ENCODE assay signal across 17 mouse cellular contexts in genomic region chr17:57259742-57260141, GRCm38 (mm10). TPM values are rescaled to one million over a fixed set of nuclear protein-coding genes. Genes with fewer than 3 reads are reported as not detected.
DNase-seq lines count a peak whose midpoint lies in the region; ATAC-seq lines count a peak whose summit lies in the region.
"Had no signal": no experiment of that assay in that cellular context is flagged by ENCODE, and none has a peak within 500 bp of the region (broad histone marks: within the 10 kb centered on the region; RNA-seq: fewer than 3 reads in every experiment).

No protein-coding gene starts in this region.

- H3K4me3 ChIP-seq in heart, embryonic 11.5 days (ENCODE audit: low read depth, low read length) = no peak overlapping the region
- no peak overlapping the region for H3K4me3 ChIP-seq in midbrain, embryonic 11.5 days (ENCODE audit: low read depth, low read length)
- H3K4me3 ChIP-seq in midbrain, embryonic 15.5 days = no peak overlapping the region
- H3K4me3 ChIP-seq: embryonic facial prominence, embryonic 13.5 days; forebrain, embryonic 10.5 days; hindbrain, embryonic 12.5 days; intestine, embryonic 15.5 days; lung, embryonic 15.5 days had no signal

- no peaks in the 10 kb centered on the region for H3K9me3 ChIP-seq in heart, embryonic 11.5 days (replicated peaks; ENCODE audit: control insufficient read depth, low read length)
- no peaks in the 10 kb centered on the region for H3K9me3 ChIP-seq in midbrain, embryonic 11.5 days (ENCODE audit: control insufficient read depth, low read length)
- no peaks in the 10 kb centered on the region for H3K9me3 ChIP-seq in midbrain, embryonic 15.5 days
- H3K9me3 ChIP-seq: embryonic facial prominence, embryonic 13.5 days; forebrain, embryonic 10.5 days; hindbrain, embryonic 12.5 days; intestine, embryonic 15.5 days; lung, embryonic 15.5 days had no signal

- no peak overlapping the region for H3K27ac ChIP-seq in heart, embryonic 11.5 days (ENCODE audit: low read depth, low read length)
- no peak overlapping the region for H3K27ac ChIP-seq in midbrain, embryonic 11.5 days (ENCODE audit: low read depth, low read length)
- no peak overlapping the region for H3K27ac ChIP-seq in midbrain, embryonic 15.5 days
- H3K27ac ChIP-seq: embryonic facial prominence, embryonic 13.5 days; forebrain, embryonic 10.5 days; hindbrain, embryonic 12.5 days; intestine, embryonic 15.5 days; lung, embryonic 15.5 days had no signal

- peak; percentile 99 for DNase-seq in heart, adult 11 months
- DNase-seq in midbrain, embryonic 11.5 days (ENCODE audit: low spot score, missing footprints) = peak; percentile 6
- DNase-seq in gastrocnemius, adult 8-10 months (ENCODE audit: low spot score in 2 of 2) = peak; percentile 65 to 80
- DNase-seq in heart, postnatal 36 days = peak; percentile 61 to 76
- DNase-seq in neural tube, embryonic 10.5 days (ENCODE audit: extremely low spot score, low spot score) = no peak
- DNase-seq: kidney, postnatal 14 days; right cerebral cortex, postnatal 4 days; thymus, postnatal 25 days had no signal

- peaks cover 40% of the 10 kb centered on the region for H3K36me3 ChIP-seq in heart, embryonic 11.5 days (ENCODE audit: control insufficient read depth, insufficient read depth, low read length)
- H3K36me3 ChIP-seq in midbrain, embryonic 11.5 days (ENCODE audit: control insufficient read depth, insufficient read depth, low read length) = peaks cover 11% of the 10 kb centered on the region; the same call in 1 of the 2 replicates
- H3K36me3 ChIP-seq in midbrain, embryonic 15.5 days (replicated peaks) = no peaks in the 10 kb centered on the region

- H3K4me1 ChIP-seq in heart, embryonic 11.5 days (ENCODE audit: control insufficient read depth, insufficient read depth, low read length) = no peaks in the 10 kb centered on the region
- no peaks in the 10 kb centered on the region for H3K4me1 ChIP-seq in midbrain, embryonic 11.5 days (ENCODE audit: control insufficient read depth, insufficient read depth, low read length)
- H3K4me1 ChIP-seq in midbrain, embryonic 15.5 days = no peaks in the 10 kb centered on the region
- H3K4me1 ChIP-seq: hindbrain, embryonic 12.5 days; lung, embryonic 15.5 days had no signal

- intact Hi-C loops in heart, postnatal 36 days (cut with DNase I) = loop anchor here (10.0 kb wide), 2 partner anchors 265 to 795 kb away; partner anchors contain the start of genes Alkbh7 and Clpp

- H3K9ac ChIP-seq in heart, embryonic 11.5 days (ENCODE audit: low read depth, low read length) = no peak overlapping the region
- no peak overlapping the region for H3K9ac ChIP-seq in midbrain, embryonic 11.5 days (ENCODE audit: low read length)
- no peak overlapping the region for H3K9ac ChIP-seq in midbrain, embryonic 15.5 days
- H3K9ac ChIP-seq: embryonic facial prominence, embryonic 13.5 days; hindbrain, embryonic 12.5 days; intestine, embryonic 15.5 days; lung, embryonic 15.5 days had no signal

- no peak overlapping the region for H3K4me2 ChIP-seq in heart, embryonic 11.5 days
- no peak overlapping the region for H3K4me2 ChIP-seq in midbrain, embryonic 11.5 days
- H3K4me2 ChIP-seq in midbrain, embryonic 15.5 days = no peak overlapping the region
- H3K4me2 ChIP-seq: embryonic facial prominence, embryonic 13.5 days; hindbrain, embryonic 12.5 days; intestine, embryonic 15.5 days; lung, embryonic 15.5 days had no signal

- 82% methylated on average over 8 of the region's 8 CpGs for WGBS in heart, embryonic 11.5 days (ENCODE audit: insufficient replicate concordance)
- WGBS in midbrain, embryonic 11.5 days = 96% methylated on average over 8 of the region's 8 CpGs
- 92% methylated on average over 8 of the region's 8 CpGs for WGBS in midbrain, embryonic 15.5 days

- H3K27me3 ChIP-seq in heart, embryonic 11.5 days (ENCODE audit: control insufficient read depth, insufficient read depth, low read length) = no peaks in the 10 kb centered on the region
- no peaks in the 10 kb centered on the region for H3K27me3 ChIP-seq in midbrain, embryonic 11.5 days (ENCODE audit: control insufficient read depth, insufficient read depth, low read length)
- H3K27me3 ChIP-seq in midbrain, embryonic 15.5 days (replicated peaks) = no peaks in the 10 kb centered on the region
- H3K27me3 ChIP-seq: embryonic facial prominence, embryonic 13.5 days; hindbrain, embryonic 12.5 days; intestine, embryonic 15.5 days; lung, embryonic 15.5 days; Patski had no signal

- no peak for ATAC-seq in heart, embryonic 11.5 days (replicated peaks; ENCODE audit: insufficient number of reproducible peaks, low FRiP score, low TSS enrichment)
- ATAC-seq in midbrain, embryonic 11.5 days (ENCODE audit: low FRiP score) = no peak
- no peak for ATAC-seq in midbrain, embryonic 15.5 days (replicated peaks)
- ATAC-seq in megakaryocyte progenitor cell, adult 5-6 weeks (replicated peaks; ENCODE audit: poor library complexity) = no peak
- ATAC-seq: intestine, embryonic 15.5 days; Patski had no signal

RNA-seq across cellular contexts. Expression of gene Trip10, which starts 10.5 kb away (rescaled TPM):
- 35.1 and 36.9 TPM in 2 replicates for polyA plus RNA-seq in heart, embryonic 11.5 days (2014; fragmentation: Nextera tagmentation; extraction: Ambion mirVana)
- polyA plus RNA-seq in midbrain, embryonic 11.5 days (2014; fragmentation: Nextera tagmentation; extraction: Ambion mirVana) = 21.2 and 23.6 TPM in 2 replicates
- 9.6 and 10.5 TPM in 2 replicates for polyA plus RNA-seq in midbrain, embryonic 15.5 days (2015; fragmentation: Nextera tagmentation; extraction: Ambion mirVana)
- total RNA-seq in gastrocnemius, adult 8-10 months (2022) = 100 to 1,000 TPM; 169 to 191 (median 176) TPM
- 100 to 1,000 TPM; 113 to 124 TPM for total RNA-seq in heart, postnatal 36 days (2021)
- total RNA-seq in megakaryocyte progenitor cell, adult 5-6 weeks (2015) = 3.5 and 3.6 TPM in 2 replicates
- total RNA-seq in megakaryocyte progenitor cell, adult 5-6 weeks (2017) = 7.9 and 8.5 TPM in 2 replicates

RNA-seq across cellular contexts. Expression of gene Gpr108, which starts 11.5 kb away (rescaled TPM):
- polyA plus RNA-seq in heart, embryonic 11.5 days (2014; fragmentation: Nextera tagmentation; extraction: Ambion mirVana) = 24.0 and 24.7 TPM in 2 replicates
- 19.7 and 24.5 TPM in 2 replicates for polyA plus RNA-seq in midbrain, embryonic 11.5 days (2014; fragmentation: Nextera tagmentation; extraction: Ambion mirVana)
- polyA plus RNA-seq in midbrain, embryonic 15.5 days (2015; fragmentation: Nextera tagmentation; extraction: Ambion mirVana) = 22.7 and 23.1 TPM in 2 replicates
- 10 to 100 TPM; 24.3 to 28.1 (median 26.3) TPM for total RNA-seq in gastrocnemius, adult 8-10 months (2022)
- total RNA-seq in heart, postnatal 36 days (2021) = 10 to 100 TPM; 32.0 to 32.1 TPM
- total RNA-seq in megakaryocyte progenitor cell, adult 5-6 weeks (2015) = 21.5 and 22.6 TPM in 2 replicates
- 22.5 and 24.4 TPM in 2 replicates for total RNA-seq in megakaryocyte progenitor cell, adult 5-6 weeks (2017)

RNA-seq across cellular contexts. Expression of gene Vav1, which starts 19.2 kb away (rescaled TPM):
- polyA plus RNA-seq in heart, embryonic 11.5 days (2014; fragmentation: Nextera tagmentation; extraction: Ambion mirVana) = 1.7 and 2.2 TPM in 2 replicates
- 1.8 and 2.3 TPM in 2 replicates for polyA plus RNA-seq in midbrain, embryonic 11.5 days (2014; fragmentation: Nextera tagmentation; extraction: Ambion mirVana)
- 1.5 and 1.6 TPM in 2 replicates for polyA plus RNA-seq in midbrain, embryonic 15.5 days (2015; fragmentation: Nextera tagmentation; extraction: Ambion mirVana)
- under 1 TPM; 0.17 to 0.48 (median 0.32) TPM for total RNA-seq in gastrocnemius, adult 8-10 months (2022)
- total RNA-seq in heart, postnatal 36 days (2021) = 1 to 10 TPM; 1.4 to 2.5 TPM
- total RNA-seq in megakaryocyte progenitor cell, adult 5-6 weeks (2015) = 79.5 and 87.2 TPM in 2 replicates
- total RNA-seq in megakaryocyte progenitor cell, adult 5-6 weeks (2017) = 286 and 303 TPM in 2 replicates
- polyA plus RNA-seq: Patski had no signal

RNA-seq across cellular contexts. Expression of gene C3, which starts 31.8 kb away (rescaled TPM):
- polyA plus RNA-seq in heart, embryonic 11.5 days (2014; fragmentation: Nextera tagmentation; extraction: Ambion mirVana) = 1.3 and 1.6 TPM in 2 replicates
- polyA plus RNA-seq in midbrain, embryonic 11.5 days (2014; fragmentation: Nextera tagmentation; extraction: Ambion mirVana) = 0.19 and 0.68 TPM in 2 replicates
- 2.2 TPM in 2 replicates for polyA plus RNA-seq in midbrain, embryonic 15.5 days (2015; fragmentation: Nextera tagmentation; extraction: Ambion mirVana)
- 10 to 100 TPM in 3 of 4 experiments, 1 to 10 TPM in 1; 8.4 to 33.5 (median 14.9) TPM for total RNA-seq in gastrocnemius, adult 8-10 months (2022)
- total RNA-seq in heart, postnatal 36 days (2021) = 10 to 100 TPM; 96.2 to 97.5 TPM
- total RNA-seq in megakaryocyte progenitor cell, adult 5-6 weeks (2015) = 164 and 202 TPM in 2 replicates
- total RNA-seq in megakaryocyte progenitor cell, adult 5-6 weeks (2017) = 211 and 263 TPM in 2 replicates

Comparison
In these comparisons a context has a peak if more than half of its experiments do, and no peak if none do; other contexts are left out.
1. RNA of gene Trip10, which starts 10.5 kb away (total RNA-seq): 169 to 191 TPM in gastrocnemius, adult 8-10 months and 113 to 124 TPM in heart, postnatal 36 days; 3.5 to 8.5 TPM in megakaryocyte progenitor cell, adult 5-6 weeks; every median in the first group is over 10 times any median in the second.
2. RNA of gene Vav1, which starts 19.2 kb away (total RNA-seq): 79.5 to 303 TPM in megakaryocyte progenitor cell, adult 5-6 weeks; 1.4 to 2.5 TPM in heart, postnatal 36 days and 0.17 to 0.48 TPM in gastrocnemius, adult 8-10 months; every median in the first group is over 10 times any median in the second.